Mouse (Mus musculus) lung, postnatal 0 days (tissue): ENCODE measurements around the gene Tomm20.

Experiments
- CTCF ChIP-seq: IDR thresholded peaks from 2 replicates; pipeline ENCODE4 v1.5.1; 2016; ENCODE audit warnings: antibody characterized with exemption, mild to moderate bottlenecking
- EP300 ChIP-seq: IDR thresholded peaks from 2 replicates; pipeline ENCODE4 v1.6.1; 2016; ENCODE audit warnings: antibody characterized with exemption, mild to moderate bottlenecking, control low read depth

DNA sequence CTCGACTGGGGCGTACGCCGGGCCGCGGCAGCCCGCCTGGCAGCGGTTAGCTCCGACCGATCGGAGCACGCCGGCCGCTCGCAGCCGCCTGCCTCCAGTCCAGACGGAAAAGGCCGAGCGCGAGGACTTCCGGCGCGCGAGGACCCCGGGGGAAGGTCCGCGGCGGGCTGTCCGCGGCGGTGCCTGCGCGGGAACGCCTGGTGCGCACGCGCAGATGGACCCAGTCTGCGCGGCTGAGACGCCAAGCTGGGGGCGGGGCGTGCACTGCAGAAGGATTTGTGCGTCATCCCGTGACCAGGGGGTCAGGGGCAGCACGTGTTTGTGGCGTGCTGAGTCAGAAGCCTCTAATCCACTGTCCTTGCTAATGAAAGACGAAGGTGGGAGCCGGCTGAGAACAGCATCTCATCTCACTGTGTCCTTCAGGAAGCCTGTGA is at the start of gene Tomm20:
- TF ChIP-seq CTCF (no peak), EP300 (no peak)
